Mouse (Mus musculus) midbrain, postnatal 0 days (tissue): ENCODE measurements around the gene Arhgap44. TPM values are rescaled to one million over a fixed set of nuclear protein-coding genes. Genes with fewer than 3 reads are reported as not detected.

Source experiments
- ATAC-seq: fragments of 200-750 bp; cut with Nextera tagmentation; 2 replicates; pipeline ENCODE4 v1.8.0; 2017; ENCODE audit warnings: moderate number of reproducible peaks, mild to moderate bottlenecking, moderate TSS enrichment, moderate library complexity; ENCODE audit not compliant: low FRiP score
- DNase-seq: peaks from one replicate; pipeline ENCODE4 v3.0.0-alpha.2; 2015; ENCODE audit warnings: low spot score
- H3K27ac ChIP-seq: fragments of 300-500 bp; sonication (generic); 2 replicates; pipeline ENCODE4 v1.5.1; 2014; ENCODE audit warnings: low read depth, mild to moderate bottlenecking, low read length, mixed read lengths
- H3K27me3 ChIP-seq: fragments of 300-500 bp; sonication (generic); 2 replicates; pipeline ENCODE4 v1.6.1; 2014; ENCODE audit warnings: low read length, control low read depth, mixed read lengths; ENCODE audit not compliant: insufficient read depth
- H3K36me3 ChIP-seq: fragments of 300-500 bp; sonication (generic); 2 replicates; pipeline ENCODE4 v1.6.1; 2014; ENCODE audit warnings: low read length, control low read depth, mixed read lengths; ENCODE audit not compliant: insufficient read depth
- H3K4me1 ChIP-seq: fragments of 300-500 bp; sonication (generic); 2 replicates; pipeline ENCODE4 v1.6.1; 2014; ENCODE audit warnings: mild to moderate bottlenecking, control low read depth, antibody characterized with exemption, low read length, mixed read lengths; ENCODE audit not compliant: insufficient read depth
- H3K4me2 ChIP-seq: fragments of 300-500 bp; sonication (generic); 2 replicates; pipeline ENCODE4 v1.6.1; 2014; ENCODE audit warnings: low read depth, mild to moderate bottlenecking, low read length, mixed read lengths; ENCODE audit not compliant: poor library complexity, severe bottlenecking
- H3K4me3 ChIP-seq: fragments of 300-500 bp; sonication (generic); 2 replicates; pipeline ENCODE4 v1.5.1; 2014; ENCODE audit warnings: low read depth, mild to moderate bottlenecking, low read length, moderate library complexity
- H3K9ac ChIP-seq: fragments of 300-500 bp; sonication (generic); replicated peaks from 2 replicates; pipeline ENCODE4 v1.6.1; 2014; ENCODE audit warnings: mild to moderate bottlenecking, low read length, moderate library complexity, mixed read lengths; ENCODE audit not compliant: poor library complexity, severe bottlenecking
- H3K9me3 ChIP-seq: fragments of 300-500 bp; sonication (generic); 2 replicates; pipeline ENCODE4 v1.6.1; 2016; ENCODE audit warnings: low read length, control low read depth
- CTCF ChIP-seq: IDR thresholded peaks from 2 replicates; pipeline ENCODE4 v1.5.1; 2016; ENCODE audit warnings: antibody characterized with exemption, mild to moderate bottlenecking
- WGBS: fragments of 180-500 bp; shearing (Covaris S2); extraction: QIAGEN DNeasy Blood & Tissue Kit; methylation state at CpG from one replicate; pipeline ENCODE4 v1.1.7; 2014; 5-methylcytosine and 5-hydroxymethylcytosine counted together
- polyA plus RNA-seq: library from polyadenylated mRNA; unstranded; fragments of >200 nt; fragmentation: Nextera tagmentation; extraction: Ambion mirVana; gene quantifications from 2 replicates; pipeline ENCODE4 v1.2.1, GENCODE M21; 2015
- total RNA-seq: library from RNA; depleted of rRNA; stranded (reverse); fragments of >200 nt; gene quantifications from 2 replicates; pipeline ENCODE4 v1.2.3, GENCODE M21; 2014

The Arhgap44 gene
- total and polyA plus RNA-seq, 2 experiments from 2014 or later: 20.8 to 39.4 TPM

- no peak for DNase-seq
- no peak overlapping the region for H3K9ac ChIP-seq
- 47% methylated on average over 7 of the region's 7 CpGs for WGBS
- H3K4me2 ChIP-seq: no peak overlapping the region
- no peak for TF ChIP-seq CTCF
- no peak overlapping the region for H3K27ac ChIP-seq
- no peak for ATAC-seq
- H3K4me3 ChIP-seq: no peak overlapping the region
- peaks cover 14% of the 10 kb centered on the region for H3K36me3 ChIP-seq
- H3K27me3 ChIP-seq: no peaks in the 10 kb centered on the region
- no peaks in the 10 kb centered on the region for H3K4me1 ChIP-seq
- H3K9me3 ChIP-seq: no peaks in the 10 kb centered on the region
Measured at GRCm38 (mm10) chr11:65055596-65055995, 107.2 kb downstream of the Arhgap44 start.

- Histone ChIP-seq H3K9ac (no peak overlapping the region), H3K27me3 (no peaks in the 10 kb centered on the region), H3K4me3 (no peak overlapping the region), H3K27ac (no peak overlapping the region), H3K4me1 (no peaks in the 10 kb centered on the region), H3K4me2 (no peak overlapping the region), H3K9me3 (no peaks in the 10 kb centered on the region), H3K36me3 (peaks cover 14% of the 10 kb centered on the region)
- DNase-seq (no peak), ATAC-seq (no peak)
- TF ChIP-seq CTCF: no peak
- 67% methylated on average over 5 of the region's 5 CpGs for WGBS
Measured at GRCm38 (mm10) chr11:65054216-65054615, 108.5 kb downstream of the Arhgap44 start.

- peaks cover 18% of the 10 kb centered on the region for H3K36me3 ChIP-seq
- WGBS: 90% methylated on average over 5 of the region's 5 CpGs
- ATAC-seq: no peak
- DNase-seq: no peak
- H3K9ac ChIP-seq: no peak overlapping the region
- no peaks in the 10 kb centered on the region for H3K9me3 ChIP-seq
- H3K4me1 ChIP-seq: no peaks in the 10 kb centered on the region
- TF ChIP-seq CTCF: no peak
- H3K27me3 ChIP-seq: no peaks in the 10 kb centered on the region
- no peak overlapping the region for H3K4me2 ChIP-seq
- no peak overlapping the region for H3K4me3 ChIP-seq
- no peak overlapping the region for H3K27ac ChIP-seq
Measured at GRCm38 (mm10) chr11:65050819-65051218, 111.9 kb downstream of the Arhgap44 start.

DNA sequence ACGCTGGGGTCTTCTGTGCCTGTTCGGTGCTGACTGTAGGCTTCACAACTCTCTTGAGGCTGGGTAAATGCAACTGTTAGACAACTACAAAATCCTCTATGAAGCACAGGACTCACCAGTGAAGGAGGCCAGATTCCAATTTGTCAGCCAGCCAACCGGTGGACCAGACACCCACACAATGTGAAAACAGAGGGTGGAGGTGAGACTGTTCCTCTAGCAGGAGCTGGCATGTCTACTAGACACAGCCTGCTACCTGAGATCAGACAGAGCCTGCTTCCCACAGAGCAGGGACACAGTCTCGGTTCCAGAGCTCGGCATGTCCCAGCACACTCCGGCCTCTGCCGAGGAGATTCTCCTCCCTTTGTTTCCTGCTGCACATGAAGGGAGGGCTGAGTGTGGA, 113.7 kb downstream of the Arhgap44 start:
- no peaks in the 10 kb centered on the region for H3K4me1 ChIP-seq
- no peak overlapping the region for H3K27ac ChIP-seq
- no peak overlapping the region for H3K4me2 ChIP-seq
- 77% methylated on average over 7 of the region's 7 CpGs for WGBS
- DNase-seq: no peak
- no peak overlapping the region for H3K4me3 ChIP-seq
- ATAC-seq: no peak
- no peaks in the 10 kb centered on the region for H3K27me3 ChIP-seq
- peaks cover 18% of the 10 kb centered on the region for H3K36me3 ChIP-seq
- no peak overlapping the region for H3K9ac ChIP-seq
- no peak for TF ChIP-seq CTCF
- H3K9me3 ChIP-seq: no peaks in the 10 kb centered on the region

DNA sequence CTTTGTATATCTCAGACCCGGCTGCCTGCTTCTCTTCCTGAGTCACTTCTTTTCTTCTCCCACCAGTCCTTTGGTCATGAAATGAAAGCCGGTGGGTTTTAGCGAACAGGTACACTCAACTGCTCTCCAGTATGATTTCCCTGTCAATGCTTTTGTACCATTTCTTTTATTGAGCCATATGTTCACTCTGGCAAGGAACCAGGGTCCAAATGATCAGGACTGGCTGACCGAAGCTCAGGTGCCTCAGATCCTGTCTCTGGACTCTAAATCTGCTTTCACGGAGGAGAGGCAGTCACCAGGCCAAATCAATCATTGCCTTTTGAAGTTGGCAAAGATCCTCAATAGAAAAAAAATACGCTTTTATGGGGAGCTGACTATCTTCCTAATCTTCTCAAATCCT, 122.2 kb downstream of the Arhgap44 start:
- no peak overlapping the region for H3K9ac ChIP-seq

DNA sequence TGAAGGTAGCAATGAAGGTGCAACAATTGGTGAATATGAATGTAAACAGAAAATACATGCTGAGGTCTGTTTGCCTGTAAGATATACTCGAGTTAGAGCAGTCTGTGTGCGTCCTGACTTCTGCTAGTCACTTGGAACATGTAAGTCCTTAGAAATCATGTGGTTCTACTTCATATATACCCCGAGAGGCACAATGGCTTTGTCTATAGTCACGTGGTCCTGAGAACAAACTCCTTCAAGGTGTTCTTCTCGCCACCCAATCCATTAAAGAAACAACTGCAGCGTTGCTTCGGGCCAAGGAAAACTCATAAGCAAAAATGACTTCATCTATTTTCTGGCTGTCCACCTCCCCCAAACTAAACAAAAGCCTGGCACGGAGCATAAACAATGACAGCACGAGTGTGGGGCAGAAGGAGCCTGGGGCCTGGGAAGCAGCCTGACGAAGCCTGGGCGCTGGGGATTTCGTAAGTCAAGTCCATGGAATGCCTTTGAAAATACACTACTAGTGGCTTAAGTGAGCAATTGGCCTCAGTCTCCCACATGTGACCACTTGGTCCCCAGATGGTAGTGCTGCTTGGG, 123.2 kb downstream of the Arhgap44 start:
- H3K27me3 ChIP-seq: no peaks in the 10 kb centered on the region
- no peak for TF ChIP-seq CTCF
- H3K4me1 ChIP-seq: no peaks in the 10 kb centered on the region
- ATAC-seq (no peak), DNase-seq (peak; percentile 13)
- H3K4me2 ChIP-seq: no peak overlapping the region
- no peaks in the 10 kb centered on the region for H3K9me3 ChIP-seq
- no peak overlapping the region for H3K4me3 ChIP-seq
- no peak overlapping the region for H3K9ac ChIP-seq
- peaks cover 13% of the 10 kb centered on the region for H3K36me3 ChIP-seq
- 41% methylated on average over 12 of the region's 12 CpGs for WGBS
- H3K27ac ChIP-seq: no peak overlapping the region

More for the DNA sequence above, 122.2 kb downstream of the Arhgap44 start:
- Histone ChIP-seq H3K27me3 (no peaks in the 10 kb centered on the region), H3K27ac (no peak overlapping the region), H3K4me1 (no peaks in the 10 kb centered on the region), H3K4me2 (no peak overlapping the region), H3K36me3 (peaks cover 7% of the 10 kb centered on the region), H3K9me3 (no peaks in the 10 kb centered on the region), H3K4me3 (no peak overlapping the region)
- no peak for TF ChIP-seq CTCF
- DNase-seq: peak; percentile 14
- 47% methylated on average over 6 of the region's 6 CpGs for WGBS
- no peak for ATAC-seq
